Mouse (Mus musculus): ENCODE results near the gene Mpv17l2.

DNA sequence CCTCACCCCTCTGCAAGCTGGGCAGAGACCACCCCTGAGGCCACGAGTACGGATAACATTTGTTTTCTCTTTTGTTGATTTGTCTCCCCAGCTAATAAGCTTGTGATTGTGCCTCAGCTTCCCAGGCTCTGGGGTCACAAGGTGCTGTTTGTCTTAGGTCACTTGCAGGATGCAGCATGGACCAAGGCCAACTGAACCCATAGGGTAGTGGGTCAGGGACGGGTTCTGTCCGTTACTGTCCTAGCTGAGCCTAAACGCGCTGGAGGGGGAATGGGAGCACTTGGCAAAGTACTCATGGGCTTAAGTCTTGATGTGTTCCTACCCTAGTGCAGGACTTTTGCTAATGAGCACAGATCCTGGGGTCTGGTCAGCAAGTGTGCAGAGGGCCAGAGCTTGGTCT is 6.8 kb upstream of the Mpv17l2 start:
- TF ChIP-seq GATA1 (IDR thresholded peaks at IDR 0.05; ENCODE audit: borderline replicate concordance, low read length), result no peak
- no peak for TF ChIP-seq FLI1 (IDR thresholded peaks at IDR 0.05; ENCODE audit: low read length)

Data from megakaryocyte, embryonic 14.5 days (primary cell).